Mouse (Mus musculus) spleen, adult 2 months (tissue): ENCODE measurements at regions not wholly inside any gene's neighbourhood (a gene's known extent, or its start where the extent isn't known, plus 50 kb on each side); places are given as distances from the start of the nearest gene placed in this dataset.

Experiments used
- CTCF ChIP-seq: fragments of 200-500 bp; IDR thresholded peaks from 2 replicates; pipeline ENCODE4 v1.5.1; 2011; ENCODE audit warnings: mild to moderate bottlenecking, inconsistent platforms; ENCODE audit not compliant: insufficient read depth, insufficient read length, insufficient replicate concordance; ENCODE audit errors: extremely low read depth
- POLR2A ChIP-seq: fragments of 200-500 bp; IDR thresholded peaks from 2 replicates; pipeline ENCODE4 v1.6.1; 2011; ENCODE audit warnings: low read depth, low read length, inconsistent platforms

DNA sequence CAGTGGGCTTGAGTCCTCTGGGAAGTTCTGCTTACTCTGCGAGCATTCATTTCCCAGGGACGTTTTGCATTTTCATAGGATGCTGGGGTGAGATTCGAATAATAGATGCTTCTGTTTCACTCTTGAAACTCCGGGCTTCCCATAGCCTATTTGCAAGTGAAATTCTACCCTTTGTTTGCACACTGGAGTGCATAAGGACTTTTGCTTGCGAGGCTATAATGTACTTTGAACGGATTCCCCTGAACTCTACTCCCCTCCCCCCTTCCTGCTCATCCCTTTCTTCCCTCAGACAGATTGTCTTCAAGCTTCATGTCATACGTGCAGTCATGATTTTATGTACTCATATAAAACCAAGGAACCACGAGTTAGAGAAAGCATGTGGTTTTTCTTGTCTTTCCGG, 53.4 kb upstream of the Cnksr3 start:
- TF ChIP-seq CTCF (no peak), POLR2A (no peak)
